Mouse (Mus musculus) lung, postnatal 14 days (tissue): ENCODE measurements around the gene S1pr5.
"Not testable (repeated sequence)": the region's sequence is repeated elsewhere in the genome, so short reads cannot be mapped to it uniquely, and the experiment has no call there.

Source experiments
- DNase-seq: peaks from one replicate; pipeline ENCODE4 v3.0.0; 2021

The S1pr5 gene

DNA sequence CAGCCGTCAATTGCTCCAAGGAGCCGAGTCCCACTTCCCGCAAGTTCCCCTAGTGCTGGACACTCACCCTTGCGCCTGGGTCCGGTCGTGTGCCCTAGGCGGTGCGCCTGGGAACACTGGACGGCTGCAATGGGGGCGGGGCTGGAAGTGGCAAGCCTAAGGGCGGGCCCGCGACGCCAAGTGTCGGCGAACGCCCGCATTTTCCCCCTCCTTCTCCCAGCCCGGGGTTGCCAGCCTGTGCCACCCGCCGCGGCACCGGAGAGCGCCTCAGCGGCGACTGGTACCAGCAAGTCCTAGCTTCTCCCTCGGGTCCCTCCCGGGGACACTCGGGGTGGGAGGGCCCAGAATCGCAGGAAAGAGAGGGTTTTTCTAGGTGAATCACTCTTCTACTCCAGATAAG is at the start of gene S1pr5:
TSS of gene S1pr5 (minus strand) at position 118 of the 400 bp plus-strand sequence.
- DNase-seq: peak; percentile 59

DNA sequence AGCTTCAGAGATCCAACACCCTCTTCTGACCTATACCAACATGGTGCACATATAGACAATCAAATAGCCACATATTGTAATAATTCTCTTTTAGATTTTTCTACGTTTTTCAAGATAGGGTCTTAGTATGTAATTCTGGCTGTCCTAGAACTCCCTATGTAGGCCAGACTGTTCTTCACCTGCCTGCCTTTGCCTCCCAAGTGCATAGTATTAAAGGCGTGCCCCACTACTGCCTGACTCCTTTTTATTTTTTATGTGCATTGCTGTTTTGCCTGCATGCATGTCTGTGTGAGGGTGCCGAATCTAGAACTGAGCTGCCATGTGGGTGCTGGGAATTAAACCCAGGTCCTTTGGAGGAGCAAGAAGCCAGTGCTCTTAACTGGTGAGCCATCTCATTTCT is 44.0 kb upstream of the S1pr5 start:
- DNase-seq: no peak

DNA sequence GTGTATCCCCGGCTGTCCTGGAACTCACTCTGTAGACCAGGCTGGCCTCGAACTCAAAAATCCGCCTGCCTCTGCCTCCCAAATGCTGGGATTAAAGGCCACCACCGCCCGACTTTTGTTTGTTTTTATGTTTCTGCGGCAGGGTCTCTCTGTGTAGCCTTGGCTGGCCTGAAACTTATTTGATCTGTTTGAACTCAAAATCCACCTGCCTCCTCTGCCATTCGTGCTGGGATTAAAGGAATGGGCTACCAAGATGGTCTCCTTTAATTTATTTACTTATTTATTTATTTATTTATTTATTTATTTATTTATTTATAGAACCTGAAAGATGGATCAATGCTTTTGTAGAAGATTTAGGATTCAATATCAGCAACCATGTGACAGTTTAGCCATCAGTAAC is 43.6 kb upstream of the S1pr5 start:
- DNase-seq: not testable (repeated sequence)

DNA sequence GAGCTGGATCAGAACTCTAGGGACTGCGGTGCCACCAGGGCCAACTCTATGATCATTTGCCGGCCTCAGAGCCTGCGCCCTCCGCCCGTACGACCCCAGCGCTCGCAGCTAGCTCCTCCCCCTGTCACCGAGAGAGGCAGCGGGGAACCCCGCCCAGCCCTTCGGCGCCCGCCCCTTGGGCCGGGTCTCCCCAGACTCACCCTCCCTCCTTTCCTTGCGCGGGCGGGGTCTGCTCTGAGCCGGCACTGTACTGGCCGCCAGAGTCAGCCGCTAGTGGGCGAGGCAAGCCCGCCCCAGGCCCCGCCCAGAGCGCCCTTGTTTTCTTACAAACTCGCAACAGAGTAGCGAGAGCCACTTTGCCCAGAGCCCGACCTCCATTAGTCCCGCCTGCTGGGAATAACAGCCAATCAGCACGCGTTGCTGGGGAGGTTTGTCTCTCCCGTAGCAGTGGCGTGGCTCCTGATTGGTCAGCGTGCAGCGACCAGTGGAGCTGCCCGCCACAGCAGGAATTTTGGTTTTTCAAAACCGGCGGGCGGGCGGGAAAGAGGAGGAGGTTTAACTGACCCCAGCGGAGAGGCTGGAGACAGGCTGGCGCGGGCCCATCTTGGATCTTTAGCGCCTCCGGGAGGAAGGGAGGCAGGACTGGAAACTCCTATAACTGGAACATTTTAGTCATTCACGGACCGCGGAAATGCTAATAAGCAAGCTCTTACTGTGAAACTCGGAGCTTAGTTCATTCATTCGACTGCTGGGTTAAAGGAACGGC is 43.0 kb upstream of the S1pr5 start, which contains the start of gene Cdkn2d:
TSS of gene Cdkn2d (minus strand) at position 386 of the 766 bp plus-strand sequence.
- peak; percentile 100 for DNase-seq

DNA sequence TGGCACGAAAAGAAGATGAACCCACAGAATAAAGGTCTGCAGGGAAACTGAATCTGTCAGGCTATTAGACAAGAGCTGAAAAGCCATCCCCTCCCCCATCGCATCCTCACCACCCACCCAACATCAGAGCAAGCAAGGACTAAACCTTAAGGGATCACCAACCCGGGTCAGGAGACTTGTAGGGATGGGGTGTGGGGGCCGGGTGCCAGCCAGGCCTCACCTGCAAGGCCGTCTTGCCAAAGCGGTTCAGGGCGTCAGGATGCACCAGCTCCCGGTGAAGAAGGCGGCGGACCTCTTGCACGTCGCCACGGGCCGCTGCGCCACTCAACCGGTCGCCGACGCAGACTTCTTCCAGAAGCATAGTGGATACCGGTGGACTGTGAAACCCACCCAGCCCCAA is 42.3 kb upstream of the S1pr5 start:
- DNase-seq: no peak

DNA sequence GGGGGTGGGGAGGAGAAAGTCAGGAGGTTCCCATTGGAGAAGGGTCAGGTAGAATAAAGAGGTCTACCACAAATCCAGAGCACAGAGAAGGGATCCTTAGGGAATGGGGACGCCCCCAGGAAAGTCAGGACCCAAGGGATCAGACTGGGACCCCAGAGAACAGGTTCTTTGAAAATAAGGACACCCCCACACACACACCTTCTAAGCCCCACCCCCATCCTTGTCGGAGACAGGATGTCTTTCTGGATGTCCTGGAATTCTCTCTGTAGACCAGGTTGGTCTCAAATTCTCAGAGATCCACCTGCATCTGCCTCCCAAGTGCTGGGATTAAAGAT is 41.1 kb upstream of the S1pr5 start:
- no peak for DNase-seq

DNA sequence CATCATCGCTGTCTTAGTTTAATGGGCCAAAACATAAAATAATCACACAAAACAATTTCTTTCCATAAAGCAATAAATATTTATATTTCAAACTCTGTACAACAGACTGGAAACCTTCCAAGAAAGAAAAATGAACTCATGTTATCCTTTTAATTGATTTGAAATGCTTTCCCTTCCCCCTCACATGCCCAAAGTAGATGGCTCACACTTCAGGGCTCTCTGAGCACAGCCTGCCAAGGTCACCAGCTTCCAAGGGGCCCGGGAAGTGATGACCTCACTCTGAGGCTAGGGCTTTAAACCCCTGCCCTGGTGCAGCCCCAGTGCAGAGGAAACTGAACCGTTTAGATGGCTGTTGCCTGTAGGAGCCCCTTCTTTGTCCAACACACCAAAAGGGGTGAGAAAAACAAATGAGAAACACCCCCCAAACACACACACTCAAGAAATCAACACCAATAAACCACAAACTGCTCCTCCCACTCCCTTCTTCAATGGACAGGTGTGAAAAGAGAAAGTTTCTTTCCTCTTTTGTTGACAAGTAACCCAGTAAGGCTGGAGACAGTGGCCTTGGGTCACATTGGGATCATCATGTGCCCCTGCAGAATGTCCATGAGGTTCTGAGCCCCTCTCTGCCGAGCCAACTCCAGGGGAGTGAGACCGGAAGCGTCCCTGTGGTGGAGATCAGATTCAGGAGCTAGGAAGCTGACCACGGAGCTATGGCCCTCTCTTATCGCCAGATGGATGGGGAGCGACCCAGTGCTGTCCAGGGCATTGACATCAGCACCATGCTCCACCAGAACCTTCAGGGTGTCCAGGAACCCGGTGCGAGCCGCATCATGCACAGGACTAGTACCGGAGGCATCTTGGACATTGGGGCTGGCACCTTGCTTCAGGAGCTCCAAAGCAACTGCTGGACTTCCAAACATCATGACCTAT is 40.4 kb upstream of the S1pr5 start:
- DNase-seq: peak; percentile 22

DNA sequence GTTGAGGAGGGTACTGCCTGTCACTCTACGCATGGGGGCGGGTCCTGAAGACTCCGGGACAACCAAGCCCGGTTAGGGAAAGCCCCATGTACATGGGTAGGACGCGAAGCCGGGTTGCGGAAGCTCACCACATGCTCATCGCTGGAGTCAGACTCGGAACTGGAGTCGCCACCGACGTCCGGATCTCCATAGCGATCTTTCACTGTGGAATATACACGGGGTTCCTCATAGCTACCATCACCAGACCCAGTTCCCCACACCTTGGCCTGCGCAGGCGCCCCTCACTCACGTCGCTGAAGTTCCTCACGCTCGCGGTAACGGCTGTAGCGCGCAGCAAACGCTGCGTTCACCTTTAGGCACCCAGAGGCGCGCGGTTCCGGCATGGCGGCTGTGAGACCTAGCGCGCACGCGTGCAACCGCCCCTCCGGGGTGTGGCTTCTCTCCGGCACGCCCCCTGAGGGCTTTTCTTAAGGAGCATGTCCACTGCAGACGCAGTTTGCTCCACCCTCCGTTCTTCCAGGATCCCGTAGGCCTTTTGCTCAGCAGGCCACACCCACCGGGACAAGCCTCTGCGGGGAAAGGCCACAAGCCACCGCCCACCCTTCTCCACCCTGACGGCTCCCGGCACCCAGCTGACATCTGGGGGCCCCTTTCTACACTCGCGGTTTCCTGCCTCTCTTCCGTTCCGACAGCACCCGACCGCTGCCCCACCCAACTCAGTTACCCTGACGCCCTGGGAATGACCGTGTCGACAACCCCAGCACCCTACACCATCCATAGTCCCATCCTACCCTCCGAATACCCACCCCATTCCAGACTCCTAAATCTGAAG is 39.5 kb upstream of the S1pr5 start, which contains the start of gene Kri1:
TSS of gene Kri1 (minus strand) at position 399 of the 832 bp plus-strand sequence.
- DNase-seq: peak; percentile 98

DNA sequence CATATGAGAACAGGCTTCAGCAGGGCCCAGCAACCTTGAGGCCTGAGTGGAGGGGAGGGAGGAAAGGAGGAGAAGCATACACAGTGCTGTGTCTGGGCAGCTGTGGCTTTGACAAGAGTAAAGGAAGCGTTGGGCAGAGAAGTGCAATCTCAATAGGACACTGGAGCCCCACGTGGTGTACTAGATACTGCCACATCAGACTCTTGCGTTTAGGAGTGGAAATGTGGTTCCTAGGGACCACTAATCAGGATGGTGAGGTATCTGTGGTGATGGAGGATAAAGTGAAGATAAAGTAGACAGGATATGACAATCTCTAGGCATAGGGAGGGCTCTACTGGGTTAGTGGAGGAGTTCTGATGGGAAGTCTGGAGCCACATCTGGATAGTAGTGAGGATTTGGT is 38.5 kb upstream of the S1pr5 start:
- DNase-seq: no peak

DNA sequence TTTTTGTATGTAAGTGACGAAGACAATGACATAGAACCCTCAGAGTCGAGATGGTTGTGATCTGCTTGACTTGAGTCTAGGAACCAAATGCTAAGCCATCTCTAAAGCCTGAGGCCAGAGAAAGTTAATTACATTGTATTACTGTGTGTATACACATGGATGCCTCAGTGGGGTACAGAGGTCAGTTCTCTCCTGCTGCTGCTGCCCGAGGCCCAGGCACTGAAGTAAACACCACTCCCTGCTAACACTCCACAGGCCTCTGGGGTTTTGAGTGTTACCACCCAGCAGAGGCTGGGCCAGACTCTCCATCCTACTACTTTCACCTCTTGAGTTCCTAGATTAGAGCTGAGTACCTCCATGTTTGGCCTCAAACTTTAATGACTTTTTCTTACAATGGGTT is 35.8 kb upstream of the S1pr5 start:
- DNase-seq: no peak

DNA sequence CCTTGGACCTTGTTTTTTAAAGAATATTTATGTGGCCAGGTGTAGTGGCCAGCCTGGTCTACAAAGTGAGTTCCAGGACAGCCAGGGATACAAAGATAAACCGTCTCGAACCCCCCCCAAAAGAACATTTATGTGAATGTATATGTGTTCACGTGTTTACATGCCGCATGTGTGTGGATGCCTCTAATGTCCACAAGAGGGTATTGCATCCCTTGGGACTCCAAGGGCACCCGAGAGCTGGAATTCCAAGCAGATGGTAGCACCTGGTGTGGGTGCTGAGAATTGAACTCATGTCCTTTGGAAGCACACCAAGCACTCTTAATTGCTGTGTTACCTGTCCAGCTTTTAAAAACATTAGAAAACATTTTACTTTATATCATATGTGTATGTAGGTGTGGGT is 35.3 kb upstream of the S1pr5 start:
- DNase-seq: no peak

DNA sequence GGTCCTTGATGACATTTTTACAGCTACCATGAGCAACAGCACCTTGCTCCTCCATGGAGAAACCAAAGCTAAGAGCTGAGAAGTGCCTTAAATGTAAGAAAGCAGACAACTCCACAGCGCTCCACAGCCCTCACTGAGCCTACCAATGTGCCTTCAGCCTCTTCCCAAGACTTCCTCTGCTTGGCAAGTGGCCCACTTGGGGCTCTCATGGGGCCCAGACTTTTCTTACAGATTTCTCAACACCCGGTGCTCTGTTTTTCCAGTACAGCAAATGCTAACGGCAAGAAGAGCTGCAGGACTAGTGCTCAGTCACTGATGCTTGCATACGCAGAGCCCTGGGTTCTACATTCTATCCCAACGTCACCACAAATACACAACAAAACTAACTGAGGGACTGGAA is 29.5 kb upstream of the S1pr5 start:
- DNase-seq: no peak

DNA sequence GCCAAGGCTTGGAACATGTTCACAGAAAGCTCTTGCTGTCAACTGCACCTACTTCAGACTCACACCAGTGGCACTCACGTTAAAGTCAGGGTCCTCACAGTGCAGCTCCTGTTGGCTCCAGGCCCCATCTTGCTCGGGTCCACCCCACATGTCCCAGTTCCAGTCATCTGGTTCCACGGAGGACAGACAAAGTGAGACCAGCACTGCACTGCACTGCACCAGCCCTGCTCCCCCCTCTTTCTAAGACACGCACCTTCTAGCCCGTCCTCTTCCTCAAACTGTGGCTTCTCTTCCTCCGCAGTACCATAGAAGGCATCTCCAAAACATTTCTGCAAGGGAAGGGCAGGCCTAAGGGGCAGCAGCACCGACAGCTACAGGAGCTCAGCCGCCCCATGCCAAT is 28.1 kb upstream of the S1pr5 start:
- DNase-seq: no peak

DNA sequence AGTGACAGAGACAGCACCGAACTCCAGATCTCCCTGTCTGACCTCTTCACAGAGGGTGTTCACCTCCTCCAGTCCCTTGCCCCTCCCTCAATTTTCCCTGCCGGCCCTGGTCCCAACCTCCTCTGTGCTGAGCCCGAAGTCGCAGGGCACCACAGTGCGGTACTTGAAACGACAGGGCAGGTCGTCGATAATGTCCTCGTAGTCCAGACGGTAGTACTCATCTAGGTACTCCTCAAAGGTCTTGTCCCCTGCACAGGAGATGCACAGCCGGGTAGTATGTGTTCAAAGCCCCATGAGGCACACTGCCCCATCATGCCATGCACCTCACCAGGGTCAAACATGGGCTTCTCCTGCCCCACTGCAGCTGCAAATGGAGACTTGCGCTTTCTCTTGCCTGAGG is 27.5 kb upstream of the S1pr5 start:
- DNase-seq: no peak

DNA sequence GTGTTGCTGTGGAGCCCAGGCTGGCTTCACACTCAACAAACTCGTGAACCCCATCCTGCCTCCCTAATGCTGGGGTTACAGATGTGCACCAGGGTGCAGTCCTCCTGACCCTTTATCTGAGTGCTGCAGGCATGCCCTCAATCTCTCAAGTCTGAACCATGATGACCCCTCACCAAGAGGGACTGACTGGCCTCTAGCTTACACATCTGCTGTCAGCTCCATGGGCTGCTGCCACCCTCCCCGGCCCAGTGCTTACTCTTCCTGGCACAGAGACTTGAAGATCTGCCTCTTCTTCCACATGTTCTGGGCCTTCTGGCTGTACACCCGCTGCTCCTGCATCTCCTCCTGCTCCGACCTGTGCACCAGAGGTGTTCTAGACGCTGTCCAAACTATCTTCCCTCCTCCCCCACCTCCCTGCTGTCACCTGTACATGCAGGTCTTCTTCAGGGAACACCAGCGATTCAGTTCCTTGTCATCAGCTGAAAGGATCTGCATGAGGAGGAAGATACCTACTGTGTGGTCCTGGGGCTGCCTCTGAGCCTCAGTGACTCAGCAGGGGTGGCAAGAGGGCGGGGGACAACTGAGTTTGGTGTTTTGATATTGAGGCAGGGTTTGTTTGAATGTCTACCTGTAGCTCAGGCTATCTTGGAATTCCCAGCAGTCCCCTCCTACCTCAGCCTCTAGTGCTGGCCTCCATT is 26.9 kb upstream of the S1pr5 start:
- no peak for DNase-seq

DNA sequence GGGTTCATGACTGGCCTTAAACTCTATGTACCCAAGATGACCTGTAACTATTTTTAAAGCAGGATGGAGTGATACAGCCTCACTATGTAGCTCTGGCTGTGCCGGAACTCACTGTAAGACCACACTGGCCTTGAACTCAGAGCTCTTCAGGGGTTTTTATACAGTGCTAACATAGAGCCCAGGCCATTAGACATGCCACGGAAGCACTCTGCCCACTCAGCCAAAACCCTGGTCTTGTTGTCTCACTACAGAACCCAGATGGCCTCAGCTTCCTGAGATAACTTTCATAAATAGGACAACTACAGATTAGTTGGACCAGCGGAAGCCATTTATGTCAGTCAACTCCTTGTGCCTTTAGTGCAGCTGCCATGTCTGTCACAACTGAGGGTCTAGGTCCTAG is 26.1 kb upstream of the S1pr5 start:
- no peak for DNase-seq

DNA sequence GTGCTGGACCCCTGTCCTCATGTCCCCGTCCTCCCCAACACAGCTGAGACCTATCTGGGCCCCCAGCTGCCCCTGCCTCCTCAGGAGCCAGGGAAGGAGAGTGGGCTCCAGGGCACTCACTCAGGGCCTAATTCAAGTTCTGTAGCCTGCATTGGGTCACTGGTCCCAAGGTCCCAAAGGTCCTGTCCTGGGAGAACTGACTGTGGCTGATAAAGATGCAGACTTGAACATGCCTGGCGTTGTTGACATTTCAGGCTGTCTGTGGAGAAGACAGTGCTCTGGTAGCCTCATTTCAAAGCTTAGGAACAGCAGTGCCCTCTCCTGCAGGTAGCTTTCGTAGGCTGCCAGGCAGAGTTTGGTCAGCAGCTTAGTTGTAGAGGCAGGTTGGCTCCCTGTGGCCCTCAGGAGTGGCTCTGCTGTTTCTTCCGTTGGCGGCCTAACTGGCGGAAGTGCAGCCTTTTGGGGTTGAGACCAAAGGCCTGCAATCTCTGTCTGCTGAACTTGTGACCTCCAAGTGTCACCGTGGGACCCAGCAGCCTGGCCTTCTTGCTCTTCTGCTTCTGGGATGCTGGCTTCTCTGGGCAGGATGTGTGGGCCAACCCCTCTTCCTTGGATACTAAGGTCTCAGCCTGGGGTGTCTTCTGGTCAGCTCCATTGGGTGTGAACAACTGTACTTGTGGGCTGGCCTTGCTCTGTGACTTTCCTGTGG is 25.4 kb upstream of the S1pr5 start:
- peak; percentile 34 for DNase-seq

DNA sequence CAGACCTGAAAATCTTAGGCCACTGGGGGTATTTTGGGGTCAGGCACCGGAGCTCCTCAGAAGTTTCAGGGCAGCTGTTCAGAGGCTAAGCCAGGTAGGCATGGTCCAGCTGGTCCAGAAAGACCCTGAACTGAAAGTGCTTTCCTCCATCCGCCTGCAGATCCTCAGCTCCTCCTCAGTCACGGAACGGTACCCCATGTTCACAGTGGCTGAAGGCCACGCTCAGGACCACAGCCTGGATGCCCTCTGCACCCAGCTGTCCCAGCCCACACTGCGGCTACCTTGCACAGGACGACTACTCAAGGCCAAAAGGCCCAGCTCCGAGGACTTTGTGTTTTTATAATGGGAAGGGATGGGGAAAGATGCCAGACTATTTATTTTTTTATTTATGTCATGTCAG is 24.9 kb upstream of the S1pr5 start:
- DNase-seq: no peak

DNA sequence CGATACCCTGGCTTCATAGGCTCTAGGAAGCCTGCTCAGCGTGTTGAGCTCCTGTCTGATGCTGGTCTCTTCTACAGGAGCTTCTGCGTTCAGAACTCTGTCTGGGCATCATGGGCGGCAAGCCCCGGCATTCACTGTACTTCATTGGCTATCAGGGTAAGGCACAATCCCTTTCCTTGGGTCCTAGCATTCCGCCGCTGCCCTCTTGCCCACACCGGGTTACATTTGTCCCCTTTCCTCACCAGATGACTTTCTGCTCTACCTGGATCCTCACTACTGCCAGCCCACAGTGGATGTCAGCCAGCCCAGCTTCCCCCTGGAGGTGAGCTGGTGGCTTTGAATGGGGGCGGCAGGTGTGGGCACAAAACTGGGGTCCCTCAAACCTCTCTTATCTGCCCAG is 24.1 kb upstream of the S1pr5 start:
- DNase-seq: no peak

DNA sequence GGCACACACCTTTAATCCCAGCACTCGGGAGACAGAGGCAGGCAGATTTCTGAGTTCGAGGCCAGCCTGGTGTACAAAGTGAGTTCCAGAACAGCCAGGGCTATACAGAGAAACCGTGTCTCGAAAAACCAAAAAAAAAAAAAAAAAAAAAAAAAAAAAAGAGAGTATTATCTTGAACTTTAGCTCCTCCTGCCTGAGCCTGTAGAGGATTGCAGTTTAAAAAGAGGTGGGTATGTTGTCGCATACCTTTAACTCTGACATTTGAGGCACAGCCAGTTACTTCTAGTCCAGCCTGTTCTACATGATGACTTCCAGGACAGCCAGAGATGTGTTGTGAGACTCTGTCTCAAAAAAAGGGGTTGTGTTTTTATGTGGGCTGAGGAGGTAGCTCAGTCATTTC is 21.3 kb upstream of the S1pr5 start:
- DNase-seq: not testable (repeated sequence)

DNA sequence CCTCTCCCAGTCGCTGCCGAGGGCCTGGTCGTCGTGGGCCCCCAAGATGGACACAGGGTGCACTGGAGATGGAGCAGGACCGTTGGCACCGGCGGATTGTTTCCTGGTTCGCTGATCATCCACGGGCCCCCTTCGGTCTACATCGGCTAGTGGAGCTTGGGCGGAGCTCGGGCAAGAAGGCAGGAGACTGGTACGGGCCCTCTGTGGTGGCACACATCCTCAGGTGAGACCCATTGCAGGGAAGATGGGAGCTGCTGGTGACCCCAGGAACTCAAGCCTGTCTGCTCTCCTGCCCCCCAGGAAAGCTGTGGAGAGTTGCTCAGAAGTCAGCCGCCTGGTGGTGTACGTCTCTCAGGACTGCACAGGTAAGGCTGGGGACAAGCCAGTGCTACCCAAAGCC is 20.1 kb upstream of the S1pr5 start:
- DNase-seq: no peak

DNA sequence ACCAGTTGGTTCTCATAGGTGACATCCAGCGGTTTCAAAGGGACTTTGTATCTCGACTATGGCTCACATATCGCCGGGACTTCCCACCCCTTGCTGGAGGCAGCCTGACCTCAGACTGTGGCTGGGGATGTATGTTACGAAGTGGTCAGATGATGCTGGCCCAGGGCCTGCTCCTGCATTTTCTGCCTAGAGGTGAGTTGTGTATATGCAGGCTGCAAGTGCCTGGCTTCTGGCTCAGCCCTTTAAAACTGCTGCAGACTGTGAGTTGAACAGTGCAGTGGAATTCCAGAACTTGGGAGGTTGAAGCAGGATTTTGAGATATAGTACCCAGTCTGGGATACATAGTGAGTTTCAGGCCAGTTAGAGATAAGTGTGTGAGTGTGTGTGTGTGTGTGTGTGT is 18.6 kb upstream of the S1pr5 start:
- DNase-seq: no peak
